Mouse (Mus musculus) E14TG2a.4 (cell line): ENCODE results near the gene Tmem100.
A peak's percentile ranks its signal among the peaks of the same experiment; 100 is the strongest.

Experiments
- H3K27me3 ChIP-seq: 2 replicates; pipeline ENCODE4 v1.6.1; 2014; ENCODE audit warnings: low read length, control low read depth; ENCODE audit not compliant: insufficient read depth
- H3K36me3 ChIP-seq: 2 replicates; pipeline ENCODE4 v1.6.1; 2014; ENCODE audit warnings: low read length, control low read depth; ENCODE audit not compliant: insufficient read depth
- H3K4me1 ChIP-seq: replicated peaks from 2 replicates; pipeline ENCODE4 v1.6.1; 2014; ENCODE audit warnings: low read depth, low read length, control low read depth
- H3K4me3 ChIP-seq: replicated peaks from 2 replicates; pipeline ENCODE4 v1.5.1; 2014; ENCODE audit warnings: mild to moderate bottlenecking, low read length
- H3K9me3 ChIP-seq: 2 replicates; pipeline ENCODE4 v1.6.1; 2014; ENCODE audit warnings: low read length, control low read depth
- CTCF ChIP-seq: conservative IDR thresholded peaks from 2 replicates; pipeline ENCODE4 v1.5.1; 2014; ENCODE audit warnings: low read length
- NANOG ChIP-seq: IDR thresholded peaks from 2 replicates; pipeline ENCODE4 v1.6.1; 2014; ENCODE audit warnings: borderline replicate concordance, low read length, mixed read lengths
- POU5F1 ChIP-seq: IDR thresholded peaks from 2 replicates; pipeline ENCODE4 v1.6.1; 2014; ENCODE audit warnings: low read length, borderline replicate concordance

Gene Tmem100

DNA sequence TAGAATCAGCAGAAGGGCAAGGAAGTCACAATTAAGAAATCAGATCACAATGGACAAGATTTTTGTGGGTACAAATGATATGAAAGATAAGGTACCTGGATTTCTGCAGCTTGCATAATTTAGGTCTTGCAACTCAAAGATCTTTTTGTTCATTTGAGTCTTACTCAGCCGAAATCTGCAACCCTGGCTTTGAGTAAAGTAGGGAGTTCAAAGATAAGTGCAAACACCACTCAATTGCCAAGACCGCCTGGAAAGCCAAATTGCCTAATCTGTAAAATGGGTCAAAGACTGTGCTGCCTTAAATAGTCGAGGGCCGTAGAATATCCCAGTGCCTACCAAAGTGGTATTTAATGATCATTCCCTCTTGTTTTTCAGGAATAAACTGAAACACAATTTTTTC, 26.8 kb upstream of the Tmem100 start:
- Histone ChIP-seq H3K4me3 (no peak overlapping the region), H3K4me1 (peaks cover 3% of the 10 kb centered on the region; the same call in 1 of the 2 replicates), H3K27me3 (no peaks in the 10 kb centered on the region), H3K9me3 (no peaks in the 10 kb centered on the region), H3K36me3 (no peaks in the 10 kb centered on the region)
- TF ChIP-seq NANOG (no peak), POU5F1 (no peak)

DNA sequence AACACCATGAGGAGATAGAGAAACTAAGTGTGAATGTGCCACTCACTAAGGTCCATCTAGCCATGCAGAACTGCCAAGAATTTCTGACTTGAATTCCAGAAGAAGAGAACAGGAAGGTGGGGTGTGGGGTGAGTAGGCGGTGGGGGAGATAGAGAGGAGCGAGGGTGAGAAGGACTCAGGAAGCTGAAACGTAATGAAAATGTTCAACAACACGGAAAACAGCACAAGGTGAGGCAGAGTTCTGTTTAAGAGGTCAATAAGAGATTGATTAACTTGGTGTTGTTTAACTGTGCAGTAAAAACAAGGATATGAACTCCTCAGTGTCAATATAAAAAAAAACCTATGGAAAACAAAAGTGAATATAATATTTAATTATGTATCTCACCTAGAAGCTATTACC, 24.0 kb upstream of the Tmem100 start:
- Histone ChIP-seq H3K9me3 (no peaks in the 10 kb centered on the region), H3K27me3 (no peaks in the 10 kb centered on the region), H3K4me3 (no peak overlapping the region), H3K36me3 (no peaks in the 10 kb centered on the region), H3K4me1 (peaks cover 3% of the 10 kb centered on the region; the same call in 1 of the 2 replicates)
- TF ChIP-seq NANOG (no peak), CTCF (no peak), POU5F1 (no peak)

DNA sequence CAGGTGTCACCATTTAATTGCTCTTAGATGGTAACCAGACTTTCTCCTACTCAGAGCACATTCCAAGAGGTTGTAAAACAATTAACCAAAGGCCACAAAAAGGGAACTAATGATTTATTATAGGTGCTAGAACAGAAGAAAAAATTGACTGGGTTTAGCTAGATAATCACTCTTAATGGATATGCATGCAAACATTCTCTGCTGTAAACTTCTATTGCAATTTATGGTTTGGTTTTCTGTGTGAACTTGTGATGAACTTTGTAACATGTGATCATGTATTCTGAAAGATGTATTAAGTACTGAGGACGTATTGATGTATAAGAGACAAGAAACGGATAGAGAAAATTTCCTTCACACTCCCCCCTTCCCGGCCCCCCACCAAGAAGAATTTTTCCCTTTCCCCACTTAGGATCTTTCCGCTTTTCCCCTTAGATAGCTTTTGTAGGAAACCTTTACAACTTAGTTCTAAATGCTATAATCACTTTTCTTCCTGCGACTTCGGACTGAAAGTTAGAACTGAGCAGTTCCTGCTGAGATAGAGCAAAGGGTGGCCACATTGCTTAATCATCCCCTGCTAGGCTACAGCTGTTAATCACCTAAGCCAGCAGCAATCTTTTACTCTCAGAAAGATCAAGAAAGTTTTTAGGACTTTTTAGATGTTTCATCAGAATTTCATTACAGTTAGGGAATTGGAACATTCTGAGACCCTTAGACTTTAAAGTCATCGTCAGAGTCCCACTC, 22.2 kb upstream of the Tmem100 start:
- TF ChIP-seq POU5F1, result no peak
- no peak for TF ChIP-seq NANOG
- no peak for TF ChIP-seq CTCF
- H3K27me3 ChIP-seq, result no peaks in the 10 kb centered on the region
- H3K4me1 ChIP-seq, result no peaks in the 10 kb centered on the region
- H3K4me3 ChIP-seq, result no peak overlapping the region
- no peaks in the 10 kb centered on the region for H3K36me3 ChIP-seq
- H3K9me3 ChIP-seq, result no peaks in the 10 kb centered on the region

DNA sequence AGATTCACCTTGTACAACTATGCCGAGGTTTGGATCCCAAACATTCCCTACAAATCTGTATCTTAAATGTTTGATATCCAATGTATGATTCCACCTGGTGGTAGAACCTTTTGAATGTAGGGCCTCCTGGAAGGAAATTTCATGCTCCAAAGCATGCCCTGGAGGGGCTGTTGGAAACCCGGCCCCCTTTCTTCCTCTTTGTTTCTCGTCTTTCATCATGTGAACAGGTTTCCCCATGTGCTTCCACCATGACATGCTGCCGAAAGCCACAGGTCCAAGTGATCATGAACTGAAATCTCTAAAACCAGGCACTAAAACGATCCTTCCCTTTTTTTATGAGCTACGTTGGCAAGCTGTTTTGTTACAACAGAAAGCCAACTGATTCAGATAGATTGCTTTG, 16.5 kb upstream of the Tmem100 start:
- Histone ChIP-seq H3K36me3 (no peaks in the 10 kb centered on the region), H3K27me3 (no peaks in the 10 kb centered on the region), H3K9me3 (no peaks in the 10 kb centered on the region), H3K4me1 (no peaks in the 10 kb centered on the region), H3K4me3 (no peak overlapping the region)
- no peak for TF ChIP-seq CTCF
- TF ChIP-seq POU5F1, result no peak
- no peak for TF ChIP-seq NANOG

DNA sequence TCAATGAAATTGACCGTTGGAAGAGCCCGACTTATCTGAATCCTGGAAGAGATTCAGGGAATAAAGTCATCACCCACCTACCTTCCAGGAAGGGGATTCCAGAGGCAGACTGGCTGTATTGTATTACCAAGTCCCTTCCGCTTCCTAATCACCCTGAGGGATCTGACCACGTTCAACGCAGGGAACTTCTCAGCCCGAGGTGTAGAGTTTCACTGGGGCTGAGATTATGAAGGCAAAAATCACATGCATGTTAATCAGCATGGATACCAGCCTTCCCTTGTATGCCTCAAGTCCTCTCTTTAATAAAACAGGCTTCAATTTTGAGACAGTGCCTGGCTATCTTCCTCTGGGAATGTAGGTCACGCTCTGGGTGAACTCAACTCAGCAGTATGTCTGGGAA, 14.9 kb upstream of the Tmem100 start:
- no peaks in the 10 kb centered on the region for H3K27me3 ChIP-seq
- H3K9me3 ChIP-seq, result no peaks in the 10 kb centered on the region
- no peaks in the 10 kb centered on the region for H3K4me1 ChIP-seq
- no peak overlapping the region for H3K4me3 ChIP-seq
- TF ChIP-seq POU5F1 (no peak), CTCF (no peak), NANOG (no peak)
- H3K36me3 ChIP-seq, result no peaks in the 10 kb centered on the region

DNA sequence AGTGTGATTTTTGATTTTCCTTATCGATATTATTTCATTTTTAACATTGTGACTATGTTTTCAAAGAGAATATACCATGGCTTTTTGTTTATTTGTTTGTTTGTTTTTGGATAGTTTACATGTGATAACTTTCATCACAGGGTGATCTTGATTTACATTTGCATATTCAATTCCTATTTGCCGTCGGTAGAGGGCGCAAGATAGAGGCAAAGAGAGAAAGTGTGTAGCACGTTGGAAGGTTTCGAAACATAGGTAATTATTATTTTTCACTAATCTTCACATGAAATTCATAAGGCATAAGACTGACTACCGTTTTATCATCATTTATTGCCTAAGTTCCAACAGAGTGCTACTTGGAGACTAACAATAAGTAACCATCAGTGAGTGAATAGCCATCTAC, 11.0 kb upstream of the Tmem100 start:
- no peak overlapping the region for H3K4me3 ChIP-seq
- H3K27me3 ChIP-seq, result no peaks in the 10 kb centered on the region
- TF ChIP-seq POU5F1, result no peak
- TF ChIP-seq CTCF, result peak; percentile 67
- H3K4me1 ChIP-seq, result no peaks in the 10 kb centered on the region
- peaks cover 5% of the 10 kb centered on the region for H3K9me3 ChIP-seq
- H3K36me3 ChIP-seq, result no peaks in the 10 kb centered on the region

DNA sequence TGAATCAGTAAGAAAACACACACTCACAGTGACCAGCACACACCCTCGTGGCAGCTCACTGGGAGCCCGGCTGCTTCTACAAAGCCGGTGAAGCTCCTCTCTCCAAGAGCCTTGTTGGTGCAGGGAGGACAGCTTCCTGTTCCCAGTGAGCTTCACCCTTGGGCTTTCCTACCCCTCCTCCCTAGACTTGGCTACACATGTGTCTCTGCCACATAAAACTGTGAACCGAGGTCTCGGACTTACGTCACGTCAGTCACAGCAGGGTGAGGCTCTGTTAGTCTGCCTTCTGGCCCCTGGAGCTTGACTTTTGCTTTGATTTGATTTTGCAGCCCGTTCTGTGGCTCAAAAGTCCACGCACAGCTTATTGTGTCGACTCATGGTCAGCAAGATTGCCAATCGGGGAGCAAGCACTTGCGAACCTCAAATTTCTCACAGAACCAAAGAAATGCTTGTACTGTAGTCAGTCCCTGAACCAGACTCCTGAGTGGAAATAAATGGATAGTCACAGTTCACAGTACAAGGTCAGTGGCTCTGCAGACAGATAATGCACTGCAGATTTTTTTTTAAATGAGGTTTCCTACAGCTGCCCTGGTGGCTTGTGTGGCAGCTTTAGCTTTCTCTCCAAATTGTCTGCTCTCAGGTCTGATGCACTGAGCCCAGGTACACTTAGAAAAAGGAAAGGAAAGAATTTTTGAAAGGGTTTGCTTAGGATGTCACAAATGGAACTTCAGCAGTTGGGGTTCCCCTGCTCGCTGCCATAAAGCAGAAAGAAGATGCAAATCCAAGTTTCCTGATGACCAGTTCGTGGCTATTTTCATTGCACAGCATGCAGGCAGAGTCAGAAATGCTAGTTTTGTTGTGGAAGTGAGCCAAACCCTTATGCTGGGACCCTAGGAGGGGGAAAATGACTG, 4.0 kb upstream of the Tmem100 start:
- no peak overlapping the region for H3K4me3 ChIP-seq
- H3K36me3 ChIP-seq, result no peaks in the 10 kb centered on the region
- TF ChIP-seq POU5F1, result no peak
- H3K9me3 ChIP-seq, result peaks cover 14% of the 10 kb centered on the region
- peaks cover 25% of the 10 kb centered on the region for H3K27me3 ChIP-seq
- peaks cover 18% of the 10 kb centered on the region for H3K4me1 ChIP-seq

DNA sequence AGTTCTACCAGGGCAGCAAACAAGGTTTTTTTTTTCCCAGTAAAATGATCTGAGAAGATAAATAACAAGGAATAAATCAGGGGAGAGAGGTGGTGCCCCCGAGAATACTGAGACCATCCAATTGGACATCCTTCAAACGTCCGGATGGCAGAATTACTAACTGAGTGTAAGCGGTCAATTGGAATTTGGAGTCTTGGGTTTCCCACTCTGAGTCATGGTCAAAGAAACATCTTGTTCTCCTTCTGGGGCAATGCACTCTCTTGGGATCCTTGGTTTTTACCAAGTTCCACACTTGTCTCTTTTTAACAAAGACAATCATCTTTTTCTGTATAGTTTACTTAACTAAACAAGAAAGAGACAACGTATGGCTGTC, 3.4 kb upstream of the Tmem100 start:
- Histone ChIP-seq H3K4me1 (peaks cover 24% of the 10 kb centered on the region), H3K36me3 (no peaks in the 10 kb centered on the region), H3K4me3 (no peak overlapping the region), H3K27me3 (peaks cover 31% of the 10 kb centered on the region), H3K9me3 (peaks cover 14% of the 10 kb centered on the region)
- no peak for TF ChIP-seq POU5F1
- TF ChIP-seq CTCF, result no peak
- TF ChIP-seq NANOG, result no peak

DNA sequence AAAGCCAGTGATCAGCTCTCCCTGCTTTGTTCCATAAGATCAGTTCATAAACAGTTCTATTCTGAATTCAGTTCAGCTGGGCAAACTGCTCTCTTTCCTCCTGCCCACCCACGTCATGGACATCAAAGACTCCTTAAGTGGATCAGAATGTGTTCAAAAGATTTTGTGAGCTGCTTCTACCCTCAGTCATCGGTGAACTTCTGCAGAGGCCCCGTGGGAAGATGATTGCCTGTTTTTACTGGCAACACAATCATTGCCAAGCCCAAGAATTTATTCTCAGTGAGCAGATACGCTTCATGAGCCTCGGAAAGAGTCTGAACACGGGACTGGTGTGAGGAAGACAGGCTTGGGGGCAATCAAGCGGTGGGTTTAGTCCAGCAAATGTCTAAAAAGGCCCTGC, 2.9 kb upstream of the Tmem100 start:
- H3K36me3 ChIP-seq, result no peaks in the 10 kb centered on the region
- peaks cover 14% of the 10 kb centered on the region for H3K9me3 ChIP-seq
- H3K27me3 ChIP-seq, result peaks cover 35% of the 10 kb centered on the region
- H3K4me3 ChIP-seq, result no peak overlapping the region
- H3K4me1 ChIP-seq, result peaks cover 24% of the 10 kb centered on the region
- TF ChIP-seq NANOG, result no peak
